Mouse (Mus musculus) ES-Bruce4 (cell line): ENCODE results near the gene Plet1. TPM values are rescaled to one million over a fixed set of nuclear protein-coding genes. Genes with fewer than 3 reads are reported as not detected.
A peak's percentile ranks its signal among the peaks of the same experiment; 100 is the strongest.

Source experiments
- H3K27ac ChIP-seq: 2 replicates; pipeline ENCODE4 v1.5.1; 2012; ENCODE audit warnings: low read length, inconsistent platforms; ENCODE audit not compliant: insufficient read depth
- H3K27me3 ChIP-seq: 2 replicates; pipeline ENCODE4 v1.6.1; 2012; ENCODE audit warnings: mild to moderate bottlenecking, low read length, inconsistent platforms; ENCODE audit not compliant: control insufficient read depth, poor library complexity, insufficient read depth, severe bottlenecking
- H3K36me3 ChIP-seq: 2 replicates; pipeline ENCODE4 v1.6.1; 2012; ENCODE audit warnings: inconsistent platforms, mild to moderate bottlenecking, low read length, moderate library complexity; ENCODE audit not compliant: control insufficient read depth, poor library complexity, insufficient read depth, severe bottlenecking
- H3K4me1 ChIP-seq: one replicate; pipeline ENCODE4 v1.8.1; 2011; ENCODE audit warnings: low read length; ENCODE audit not compliant: control insufficient read depth, insufficient read depth
- H3K4me3 ChIP-seq: 2 replicates; pipeline ENCODE4 v1.5.1; 2011; ENCODE audit warnings: low read depth, mild to moderate bottlenecking, low read length
- H3K9ac ChIP-seq: 2 replicates; pipeline ENCODE4 v1.6.1; 2012; ENCODE audit warnings: low read depth, mild to moderate bottlenecking, inconsistent platforms; ENCODE audit not compliant: poor library complexity, severe bottlenecking
- H3K9me3 ChIP-seq: replicated peaks from 2 replicates; pipeline ENCODE4 v1.6.1; 2012; ENCODE audit warnings: mild to moderate bottlenecking, low read length, inconsistent platforms; ENCODE audit not compliant: control insufficient read depth, poor library complexity, insufficient read depth, severe bottlenecking
- CTCF ChIP-seq: IDR thresholded peaks from one replicate; pipeline ENCODE4 v1.8.1; 2011; ENCODE audit warnings: low read depth, low read length
- EP300 ChIP-seq: IDR thresholded peaks from 2 replicates; pipeline ENCODE4 v1.6.1; 2011; ENCODE audit warnings: low read depth, low read length; ENCODE audit not compliant: insufficient read depth
- POLR2A ChIP-seq: IDR thresholded peaks from one replicate; pipeline ENCODE4 v1.8.1; 2011; ENCODE audit warnings: low read length; ENCODE audit not compliant: insufficient read depth
- polyA plus RNA-seq: library from polyadenylated mRNA; stranded (reverse); fragments of >200 nt; gene quantifications from 2 replicates; pipeline ENCODE4 v1.2.4, GENCODE M21; 2011; ENCODE audit warnings: low read depth; ENCODE audit not compliant: missing spikeins, insufficient read depth, insufficient read length

Plet1 gene
- polyA plus RNA-seq, 1 experiment: 22.7 TPM

DNA sequence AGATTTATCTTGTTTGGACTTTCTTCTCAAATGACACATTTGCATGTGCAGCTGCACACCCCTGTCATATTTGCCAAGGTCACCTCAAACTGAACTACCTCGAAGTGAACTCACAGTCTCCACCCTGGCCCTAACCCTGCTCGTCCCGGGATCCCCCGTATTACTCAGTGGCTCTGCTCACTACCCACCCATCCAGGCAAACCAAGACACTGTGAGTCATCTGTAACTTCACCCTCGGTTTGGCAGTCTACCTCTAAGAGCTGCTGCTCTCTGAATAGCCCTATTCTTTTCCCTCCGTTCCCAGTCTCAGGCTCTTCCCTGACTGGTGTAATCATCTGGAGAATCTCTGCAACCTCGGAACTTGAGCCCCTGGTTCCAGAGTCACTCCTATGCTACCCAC is 17.7 kb upstream of the Plet1 start:
- Histone ChIP-seq H3K27me3 (no peaks in the 10 kb centered on the region), H3K4me1 (peaks cover 3% of the 10 kb centered on the region), H3K9ac (no peak overlapping the region), H3K27ac (no peak overlapping the region), H3K36me3 (no peaks in the 10 kb centered on the region), H3K9me3 (no peaks in the 10 kb centered on the region), H3K4me3 (no peak overlapping the region)
- no peak for TF ChIP-seq CTCF
- TF ChIP-seq POLR2A: no peak
- no peak for TF ChIP-seq EP300

DNA sequence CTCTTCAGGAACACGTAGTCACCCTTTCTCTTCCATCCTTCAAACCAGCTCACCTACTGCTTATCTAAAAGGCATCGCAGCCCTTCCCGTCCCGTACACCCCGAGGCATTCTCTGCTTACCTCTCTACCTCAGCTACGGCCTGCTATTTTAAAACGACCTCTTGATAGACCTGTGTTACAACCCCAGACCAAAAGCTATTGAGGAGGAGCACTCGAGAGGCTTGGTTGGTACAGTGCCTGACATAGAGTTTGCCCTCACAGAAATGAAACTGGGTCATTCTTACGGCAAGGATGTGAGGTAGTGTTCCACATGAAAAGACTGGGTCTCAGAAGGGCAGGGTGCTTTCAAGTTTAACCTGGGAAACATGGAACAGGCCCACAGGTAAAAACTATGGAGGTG is 17.1 kb upstream of the Plet1 start:
- peaks cover 3% of the 10 kb centered on the region for H3K4me1 ChIP-seq
- no peaks in the 10 kb centered on the region for H3K9me3 ChIP-seq
- H3K27me3 ChIP-seq: no peaks in the 10 kb centered on the region
- H3K27ac ChIP-seq: no peak overlapping the region
- no peak for TF ChIP-seq CTCF
- no peak for TF ChIP-seq EP300
- TF ChIP-seq POLR2A: no peak
- no peaks in the 10 kb centered on the region for H3K36me3 ChIP-seq
- no peak overlapping the region for H3K4me3 ChIP-seq
- no peak overlapping the region for H3K9ac ChIP-seq

DNA sequence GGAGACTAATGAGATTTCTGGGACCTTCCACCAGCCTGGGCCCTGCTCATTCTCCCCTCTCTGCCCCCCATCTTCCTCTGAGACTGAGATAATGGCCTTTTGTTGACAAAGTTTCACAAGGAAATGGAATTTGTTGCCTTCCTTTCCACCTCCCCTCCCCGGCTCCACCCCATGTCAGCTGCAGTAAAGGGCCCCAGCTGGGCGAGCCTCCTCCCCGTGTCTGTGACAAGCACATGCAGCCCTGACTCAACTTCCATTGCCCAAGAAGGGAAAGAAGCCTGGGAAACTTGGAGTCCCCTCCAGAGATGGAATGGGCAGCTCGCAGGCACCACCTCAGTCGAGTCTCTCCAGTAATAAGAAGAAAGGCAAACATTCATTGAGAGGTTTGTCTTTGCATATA is 15.5 kb upstream of the Plet1 start:
- H3K4me3 ChIP-seq: no peak overlapping the region
- no peaks in the 10 kb centered on the region for H3K9me3 ChIP-seq
- TF ChIP-seq CTCF: no peak
- TF ChIP-seq EP300: no peak
- no peak for TF ChIP-seq POLR2A
- H3K4me1 ChIP-seq: peaks cover 3% of the 10 kb centered on the region
- no peak overlapping the region for H3K27ac ChIP-seq
- H3K36me3 ChIP-seq: no peaks in the 10 kb centered on the region
- H3K27me3 ChIP-seq: no peaks in the 10 kb centered on the region
- H3K9ac ChIP-seq: no peak overlapping the region

DNA sequence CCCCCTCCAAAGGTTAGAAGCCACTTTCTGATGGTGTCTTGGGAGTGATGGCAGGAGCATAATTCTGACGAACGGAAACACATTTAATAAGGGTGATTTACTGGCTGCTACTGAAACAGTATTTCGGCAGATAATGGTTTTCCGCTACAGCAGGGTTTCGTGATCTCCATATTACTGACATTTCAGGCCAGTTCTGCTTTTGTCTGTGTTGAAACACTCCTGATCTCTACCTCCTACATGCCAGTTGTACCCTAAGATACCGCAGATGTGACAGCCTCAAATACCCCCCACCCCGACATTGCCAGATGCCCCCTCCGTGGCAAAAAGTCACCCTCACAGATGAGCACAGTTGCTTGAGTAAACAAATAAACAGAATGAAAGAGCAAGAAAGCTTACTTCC is 14.8 kb upstream of the Plet1 start:
- TF ChIP-seq EP300: no peak
- TF ChIP-seq CTCF: no peak
- TF ChIP-seq POLR2A: no peak
- Histone ChIP-seq H3K9me3 (no peaks in the 10 kb centered on the region), H3K4me3 (no peak overlapping the region), H3K27ac (no peak overlapping the region), H3K36me3 (no peaks in the 10 kb centered on the region), H3K4me1 (peaks cover 3% of the 10 kb centered on the region), H3K27me3 (no peaks in the 10 kb centered on the region), H3K9ac (no peak overlapping the region)

DNA sequence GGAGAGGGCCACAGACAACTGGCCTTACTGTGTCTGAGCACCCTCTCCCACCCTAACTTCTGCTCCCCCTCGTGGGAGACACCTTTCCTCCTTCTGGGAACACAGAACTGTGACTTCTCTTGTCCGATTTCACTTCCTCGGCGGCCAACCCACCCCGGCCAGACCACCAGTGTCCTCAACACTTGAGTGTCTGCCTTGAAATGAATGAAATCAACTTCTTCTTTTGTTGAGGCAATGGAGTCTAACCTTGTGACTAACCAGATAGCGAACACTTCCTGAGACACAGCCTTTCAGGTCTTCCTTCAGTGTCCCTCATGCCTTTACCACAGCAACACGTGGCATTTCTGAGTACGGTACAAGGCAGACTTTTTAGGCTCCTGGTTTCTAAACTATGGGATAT is 11.6 kb upstream of the Plet1 start:
- Histone ChIP-seq H3K4me3 (no peak overlapping the region), H3K36me3 (no peaks in the 10 kb centered on the region), H3K4me1 (no peaks in the 10 kb centered on the region), H3K9ac (no peak overlapping the region), H3K27ac (no peak overlapping the region), H3K9me3 (no peaks in the 10 kb centered on the region), H3K27me3 (no peaks in the 10 kb centered on the region)
- no peak for TF ChIP-seq EP300
- TF ChIP-seq POLR2A: no peak
- no peak for TF ChIP-seq CTCF

DNA sequence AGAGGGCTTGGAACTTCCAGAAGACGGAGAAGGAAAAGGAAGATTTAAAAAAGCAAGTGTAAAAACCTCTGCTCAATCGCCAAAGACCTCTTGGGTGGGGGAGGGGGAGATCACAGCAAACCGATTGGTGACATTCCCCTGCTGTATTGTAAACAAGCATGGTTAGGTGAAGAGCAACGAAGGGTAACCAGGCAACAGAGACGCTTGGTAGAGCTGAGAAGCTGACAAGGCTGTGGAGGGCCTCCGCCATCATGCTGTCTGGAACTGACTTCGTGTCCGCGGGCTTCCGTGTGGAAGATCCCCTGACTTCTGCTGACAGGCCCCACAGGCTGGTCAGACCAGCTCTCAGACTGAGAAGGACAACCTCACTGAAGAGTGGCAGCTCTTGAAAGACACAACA is 8.8 kb upstream of the Plet1 start:
- Histone ChIP-seq H3K9ac (0 out of 2 replicates have a peak overlapping the region, but pooled peaks have one; percentile 3), H3K4me1 (no peaks in the 10 kb centered on the region), H3K27me3 (no peaks in the 10 kb centered on the region), H3K36me3 (no peaks in the 10 kb centered on the region), H3K27ac (no peak overlapping the region), H3K4me3 (peak overlapping the region; percentile 10; the same call in 1 of the 2 replicates), H3K9me3 (no peaks in the 10 kb centered on the region)
- no peak for TF ChIP-seq POLR2A
- TF ChIP-seq EP300: no peak
- no peak for TF ChIP-seq CTCF
